Mouse (Mus musculus): ENCODE results near the gene Bloc1s1. TPM values are rescaled to one million over a fixed set of nuclear protein-coding genes. Genes with fewer than 3 reads are reported as not detected.

The Bloc1s1 gene
- polyA plus RNA-seq, 1 experiment, result 113 TPM

DNA sequence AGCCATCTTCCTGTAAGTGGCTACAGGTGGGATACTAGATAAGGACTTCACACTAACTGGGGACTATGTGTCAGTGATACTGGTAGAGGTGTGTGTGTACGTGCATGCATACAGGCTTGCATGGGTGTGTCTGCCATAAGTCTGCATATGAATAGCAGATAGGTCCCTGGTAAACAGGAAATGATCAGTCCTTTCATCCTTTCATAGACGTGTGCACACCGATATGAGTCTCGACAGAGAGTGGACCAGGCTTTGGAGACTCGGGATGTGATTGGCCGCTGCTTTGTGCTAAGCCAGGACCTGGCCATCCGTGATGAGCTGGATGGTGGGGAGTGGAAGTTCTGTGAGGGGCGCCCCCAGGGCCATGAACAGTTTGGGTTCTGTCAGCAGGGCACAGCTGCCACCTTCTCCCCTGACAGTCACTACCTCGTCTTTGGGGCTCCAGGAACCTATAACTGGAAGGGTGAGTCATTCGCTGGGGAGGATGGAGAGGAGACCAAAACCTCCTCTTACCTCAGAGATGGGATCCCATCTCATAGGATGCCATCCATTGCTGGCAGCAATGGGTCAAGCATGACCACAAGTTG is 16.7 kb upstream of the Bloc1s1 start:
- Histone ChIP-seq H3K27me3 (ENCODE audit: control insufficient read depth, insufficient read depth, low read length) (0 out of 2 replicates have a peak, but pooled peaks cover 2% of the 10 kb centered on the region), H3K4me3 (ENCODE audit: extremely low read depth, insufficient read depth, insufficient read length) (no peak overlapping the region), H3K4me1 (ENCODE audit: control insufficient read depth, insufficient read depth, insufficient read length) (no peaks in the 10 kb centered on the region), H3K36me3 (ENCODE audit: control insufficient read depth, insufficient read depth, low read length) (no peaks in the 10 kb centered on the region), H3K27ac (ENCODE audit: insufficient read depth, low read length) (no peak overlapping the region)
- peak in 1 of 2 experiments; percentile 9 for DNase-seq (ENCODE audit: low read depth in 1 of 2, low spot score in 2 of 2)
- 72% methylated on average over 10 of the region's 10 CpGs for WGBS
- TF ChIP-seq CTCF (IDR thresholded peaks at IDR 0.05; ENCODE audit: extremely low read depth, insufficient read depth, insufficient read length, insufficient replicate concordance), result no peak
- TF ChIP-seq POLR2A (IDR thresholded peaks at IDR 0.05; ENCODE audit: low read depth, low read length), result no peak

GRCm38 (mm10) chr10:128938974-128939373 is 15.1 kb upstream of the Bloc1s1 start:
- 0 out of 2 replicates have a peak, but pooled peaks cover 3% of the 10 kb centered on the region for H3K4me1 ChIP-seq (ENCODE audit: control insufficient read depth, insufficient read depth, insufficient read length)
- no peak overlapping the region for H3K27ac ChIP-seq (ENCODE audit: insufficient read depth, low read length)
- no peak for TF ChIP-seq POLR2A (IDR thresholded peaks at IDR 0.05; ENCODE audit: low read depth, low read length)
- no peak for TF ChIP-seq CTCF (IDR thresholded peaks at IDR 0.05; ENCODE audit: extremely low read depth, insufficient read depth, insufficient read length, insufficient replicate concordance)
- no peaks in the 10 kb centered on the region for H3K36me3 ChIP-seq (ENCODE audit: control insufficient read depth, insufficient read depth, low read length)
- H3K4me3 ChIP-seq (ENCODE audit: extremely low read depth, insufficient read depth, insufficient read length), result no peak overlapping the region
- no peak for DNase-seq (ENCODE audit: low read depth in 1 of 2, low spot score in 2 of 2)
- WGBS, result 80% methylated on average over 5 of the region's 5 CpGs
- peaks cover 5% of the 10 kb centered on the region; the same call in 1 of the 2 replicates for H3K27me3 ChIP-seq (ENCODE audit: control insufficient read depth, insufficient read depth, low read length)

GRCm38 (mm10) chr10:128938457-128938856 is 14.6 kb upstream of the Bloc1s1 start:
- Histone ChIP-seq H3K4me1 (ENCODE audit: control insufficient read depth, insufficient read depth, insufficient read length) (0 out of 2 replicates have a peak, but pooled peaks cover 3% of the 10 kb centered on the region), H3K27ac (ENCODE audit: insufficient read depth, low read length) (no peak overlapping the region), H3K27me3 (ENCODE audit: control insufficient read depth, insufficient read depth, low read length) (peaks cover 8% of the 10 kb centered on the region; the same call in 1 of the 2 replicates), H3K36me3 (ENCODE audit: control insufficient read depth, insufficient read depth, low read length) (no peaks in the 10 kb centered on the region), H3K4me3 (ENCODE audit: extremely low read depth, insufficient read depth, insufficient read length) (no peak overlapping the region)
- TF ChIP-seq CTCF (IDR thresholded peaks at IDR 0.05; ENCODE audit: extremely low read depth, insufficient read depth, insufficient read length, insufficient replicate concordance) (no peak), POLR2A (IDR thresholded peaks at IDR 0.05; ENCODE audit: low read depth, low read length) (no peak)
- DNase-seq (ENCODE audit: low read depth in 1 of 2, low spot score in 2 of 2), result no peak
- WGBS, result 84% methylated on average over 9 of the region's 9 CpGs

- DNase-seq (ENCODE audit: low read depth in 1 of 2, low spot score in 2 of 2), result no peak
- TF ChIP-seq POLR2A (IDR thresholded peaks at IDR 0.05; ENCODE audit: low read depth, low read length) (no peak), CTCF (IDR thresholded peaks at IDR 0.05; ENCODE audit: extremely low read depth, insufficient read depth, insufficient read length, insufficient replicate concordance) (no peak)
- no peak overlapping the region for H3K4me3 ChIP-seq (ENCODE audit: extremely low read depth, insufficient read depth, insufficient read length)
- no peaks in the 10 kb centered on the region for H3K36me3 ChIP-seq (ENCODE audit: control insufficient read depth, insufficient read depth, low read length)
- WGBS, result 74% methylated on average over 12 of the region's 12 CpGs
- peaks cover 8% of the 10 kb centered on the region; the same call in 1 of the 2 replicates for H3K27me3 ChIP-seq (ENCODE audit: control insufficient read depth, insufficient read depth, low read length)
- H3K27ac ChIP-seq (ENCODE audit: insufficient read depth, low read length), result no peak overlapping the region
- H3K4me1 ChIP-seq (ENCODE audit: control insufficient read depth, insufficient read depth, insufficient read length), result 0 out of 2 replicates have a peak, but pooled peaks cover 3% of the 10 kb centered on the region
These were observed 14.0 kb upstream of the Bloc1s1 start for GRCm38 (mm10) chr10:128937756-128938390.

DNA sequence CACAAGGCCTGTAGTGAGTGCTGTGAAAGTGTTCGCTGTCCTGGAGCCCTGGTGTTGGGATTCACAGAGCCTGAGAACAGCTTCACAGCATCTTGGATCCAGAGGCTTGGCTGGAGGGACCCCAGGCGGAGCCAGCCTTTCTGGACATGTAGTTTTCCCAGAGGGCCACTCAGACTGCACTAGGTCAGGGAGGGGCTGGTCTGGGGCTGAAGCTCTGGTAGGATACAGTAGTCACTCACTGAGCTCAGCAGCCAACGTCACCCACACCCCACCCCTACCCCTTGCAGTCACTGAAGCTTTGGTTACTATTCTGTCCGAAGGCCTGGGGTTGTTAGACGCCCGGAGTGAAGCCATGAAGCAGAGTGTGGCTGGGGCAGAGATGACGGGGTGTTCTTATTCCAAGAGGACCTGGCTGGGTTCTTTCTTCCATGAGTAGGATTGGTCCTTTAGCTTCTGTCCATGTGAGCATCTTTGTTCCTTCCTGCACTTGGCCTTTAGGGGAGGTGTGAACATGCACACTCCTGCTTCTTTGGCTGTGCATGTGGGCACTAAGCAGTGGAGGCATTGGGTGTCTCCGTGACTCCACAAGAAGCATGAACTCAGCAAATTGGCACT is 12.1 kb upstream of the Bloc1s1 start:
- Histone ChIP-seq H3K27me3 (ENCODE audit: control insufficient read depth, insufficient read depth, low read length) (peaks cover 8% of the 10 kb centered on the region; the same call in 1 of the 2 replicates), H3K4me1 (ENCODE audit: control insufficient read depth, insufficient read depth, insufficient read length) (0 out of 2 replicates have a peak, but pooled peaks cover 3% of the 10 kb centered on the region), H3K4me3 (ENCODE audit: extremely low read depth, insufficient read depth, insufficient read length) (no peak overlapping the region), H3K27ac (ENCODE audit: insufficient read depth, low read length) (no peak overlapping the region), H3K36me3 (ENCODE audit: control insufficient read depth, insufficient read depth, low read length) (no peaks in the 10 kb centered on the region)
- 78% methylated on average over 8 of the region's 8 CpGs for WGBS
- no peak for DNase-seq (ENCODE audit: low read depth in 1 of 2, low spot score in 2 of 2)
- no peak for TF ChIP-seq POLR2A (IDR thresholded peaks at IDR 0.05; ENCODE audit: low read depth, low read length)

GRCm38 (mm10) chr10:128934997-128935787 is 11.4 kb upstream of the Bloc1s1 start:
- WGBS, result 82% methylated on average over 7 of the region's 7 CpGs
- Histone ChIP-seq H3K27ac (ENCODE audit: insufficient read depth, low read length) (no peak overlapping the region), H3K4me1 (ENCODE audit: control insufficient read depth, insufficient read depth, insufficient read length) (0 out of 2 replicates have a peak, but pooled peaks cover 3% of the 10 kb centered on the region), H3K27me3 (ENCODE audit: control insufficient read depth, insufficient read depth, low read length) (peaks cover 8% of the 10 kb centered on the region; the same call in 1 of the 2 replicates), H3K36me3 (ENCODE audit: control insufficient read depth, insufficient read depth, low read length) (no peaks in the 10 kb centered on the region), H3K4me3 (ENCODE audit: extremely low read depth, insufficient read depth, insufficient read length) (no peak overlapping the region)
- no peak for DNase-seq (ENCODE audit: low read depth in 1 of 2, low spot score in 2 of 2)
- TF ChIP-seq CTCF (IDR thresholded peaks at IDR 0.05; ENCODE audit: extremely low read depth, insufficient read depth, insufficient read length, insufficient replicate concordance) (no peak), POLR2A (IDR thresholded peaks at IDR 0.05; ENCODE audit: low read depth, low read length) (no peak)
